Mouse (Mus musculus) C3H10T1/2 (cell line): Measurements from ENCODE around the gene Mtf2. TPM values are rescaled to one million over a fixed set of nuclear protein-coding genes. Genes with fewer than 3 reads are reported as not detected.

Source experiments
- polyA plus RNA-seq, 2 experiments: library from polyadenylated mRNA; unstranded; fragments of >200 nt; fragmentation: generic; extraction: Trizol; gene quantifications; one replicate each; pipeline ENCODE4 v1.2.1; 2012; ENCODE audit warnings: missing spikeins in 2 of 2

Mtf2 gene
- polyA plus RNA-seq: 1 to 10 TPM; 1.5 to 3.1 TPM

GRCm38 (mm10) chr5:108065465-108066411, at the start of gene Mtf2:
TSS of gene Mtf2 (plus strand) at chr5:108065674.

GRCm38 (mm10) chr5:108132441-108133243, 67.2 kb downstream of the Mtf2 start, which contains the start of the genes Tmed5 and Ccdc18:
TSS of gene Tmed5 (minus strand) at chr5:108132620.
TSS of gene Ccdc18 (plus strand) at chr5:108132875.

Other genes starting within 250 kb of the Mtf2 start
- not detected for gene Ube2d2b, start 235.6 kb upstream of the Mtf2 start, polyA plus RNA-seq
- 1 to 10 TPM; 1.0 to 6.1 TPM for gene Evi5, start 190.6 kb upstream of the Mtf2 start, polyA plus RNA-seq
- gene Rpl5, start 165.2 kb upstream of the Mtf2 start, polyA plus RNA-seq: 10 to 100 TPM; 55.2 to 76.5 TPM
- 1 to 10 TPM in 1 of 2 experiments, under 1 TPM in 1; 0.75 to 5.2 TPM for gene Fam69a, start 78.6 kb upstream of the Mtf2 start, polyA plus RNA-seq
- 1 to 10 TPM; 2.0 to 4.9 TPM for gene Tmed5, start 66.9 kb downstream of the Mtf2 start, polyA plus RNA-seq
- gene Ccdc18, start 67.2 kb downstream of the Mtf2 start, polyA plus RNA-seq: under 1 TPM; 0.13 to 0.77 TPM
- gene Dr1, start 203.2 kb downstream of the Mtf2 start, polyA plus RNA-seq: 1 to 10 TPM in 1 of 2 experiments, under 1 TPM in 1; 0.94 to 4.4 TPM
- 1 to 10 TPM in 1 of 2 experiments, under 1 TPM in 1; 0.21 to 1.9 TPM for gene Pigg, start 246.9 kb downstream of the Mtf2 start, polyA plus RNA-seq